Mouse (Mus musculus) hindbrain, embryonic 13.5 days (tissue): ENCODE data around the gene Mtx1. TPM values are rescaled to one million over a fixed set of nuclear protein-coding genes. Genes with fewer than 3 reads are reported as not detected.
"Not testable (repeated sequence)": the region's sequence is repeated elsewhere in the genome, so short reads cannot be mapped to it uniquely, and the experiment has no call there.

Experiments used
- ATAC-seq: fragments of 200-750 bp; cut with Nextera tagmentation; 2 replicates; pipeline ENCODE4 v1.8.0; 2017; ENCODE audit warnings: moderate TSS enrichment; ENCODE audit not compliant: low FRiP score
- H3K27ac ChIP-seq: fragments of 300-500 bp; sonication (generic); 2 replicates; pipeline ENCODE4 v1.5.1; 2015; ENCODE audit warnings: inconsistent platforms, mild to moderate bottlenecking, moderate library complexity
- H3K27me3 ChIP-seq: fragments of 300-500 bp; sonication (generic); 2 replicates; pipeline ENCODE4 v1.6.1; 2015; ENCODE audit warnings: mild to moderate bottlenecking, inconsistent platforms
- H3K36me3 ChIP-seq: fragments of 300-500 bp; sonication (generic); 2 replicates; pipeline ENCODE4 v1.6.1; 2015; ENCODE audit warnings: mild to moderate bottlenecking, inconsistent platforms
- H3K4me1 ChIP-seq: fragments of 300-500 bp; sonication (generic); replicated peaks from 2 replicates; pipeline ENCODE4 v1.6.1; 2015; ENCODE audit warnings: inconsistent platforms
- H3K4me2 ChIP-seq: fragments of 300-500 bp; sonication (generic); 2 replicates; pipeline ENCODE4 v1.6.1; 2015; ENCODE audit warnings: inconsistent platforms, mild to moderate bottlenecking, moderate library complexity
- H3K4me3 ChIP-seq: fragments of 300-500 bp; sonication (generic); 2 replicates; pipeline ENCODE4 v1.5.1; 2015; ENCODE audit warnings: mild to moderate bottlenecking, inconsistent platforms
- H3K9ac ChIP-seq: fragments of 300-500 bp; sonication (generic); 2 replicates; pipeline ENCODE4 v1.6.1; 2015; ENCODE audit warnings: mild to moderate bottlenecking, inconsistent platforms
- H3K9me3 ChIP-seq: fragments of 300-500 bp; sonication (generic); 2 replicates; pipeline ENCODE4 v1.6.1; 2016; ENCODE audit warnings: inconsistent platforms
- WGBS: fragments of 180-500 bp; shearing (Covaris S2); methylation state at CpG from one replicate; pipeline ENCODE4 v1.1.7; 2015; 5-methylcytosine and 5-hydroxymethylcytosine counted together
- polyA plus RNA-seq: library from polyadenylated mRNA; unstranded; fragments of >200 nt; fragmentation: Nextera tagmentation; extraction: Ambion mirVana; gene quantifications from 2 replicates; pipeline ENCODE4 v1.2.1, GENCODE M21; 2015

Gene Mtx1
- polyA plus RNA-seq, 1 experiment from 2014 or later: 161 TPM

DNA sequence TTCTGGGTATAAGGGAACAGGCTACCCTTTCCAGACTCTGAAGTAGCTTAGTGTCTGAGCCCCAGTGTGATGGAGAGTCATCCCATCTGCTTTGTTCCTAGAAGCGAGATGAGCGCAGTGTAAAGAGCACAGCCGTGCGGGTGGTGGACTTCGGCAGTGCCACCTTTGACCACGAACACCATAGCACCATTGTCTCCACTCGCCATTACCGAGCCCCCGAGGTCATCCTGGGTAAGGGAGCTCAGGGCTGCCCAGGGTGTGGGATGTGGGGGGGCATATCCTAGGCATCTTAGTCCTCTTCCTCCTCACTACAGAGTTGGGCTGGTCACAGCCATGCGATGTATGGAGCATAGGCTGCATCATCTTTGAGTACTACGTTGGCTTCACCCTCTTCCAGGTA, 52.0 kb downstream of the Mtx1 start:
- 94% methylated on average over 11 of the region's 11 CpGs for WGBS
- Histone ChIP-seq H3K4me1 (peaks cover 18% of the 10 kb centered on the region), H3K4me2 (no peak overlapping the region), H3K4me3 (no peak overlapping the region), H3K27me3 (no peaks in the 10 kb centered on the region), H3K9me3 (no peaks in the 10 kb centered on the region), H3K27ac (no peak overlapping the region), H3K36me3 (peaks cover 75% of the 10 kb centered on the region), H3K9ac (0 out of 2 replicates have a peak overlapping the region, but pooled peaks have one; percentile 8)
- ATAC-seq: no peak

DNA sequence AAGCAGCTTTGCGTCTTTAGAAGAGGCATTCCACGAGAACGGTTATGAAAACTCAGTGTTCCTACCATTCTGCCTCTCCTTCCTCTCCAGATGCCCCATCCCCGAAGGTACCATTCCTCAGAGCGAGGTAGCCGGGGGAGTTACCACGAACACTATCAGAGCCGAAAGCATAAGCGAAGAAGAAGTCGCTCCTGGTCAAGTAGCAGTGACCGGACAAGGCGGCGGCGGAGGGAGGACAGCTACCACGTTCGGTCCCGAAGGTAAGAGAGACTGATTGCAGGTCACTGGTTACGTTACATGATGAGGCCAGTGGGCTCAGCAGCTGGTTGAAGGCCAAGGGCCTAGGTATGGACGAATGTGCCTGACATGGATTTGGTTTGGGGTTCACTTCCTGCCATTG, 59.9 kb downstream of the Mtx1 start:
- 95% methylated on average over 19 of the region's 19 CpGs for WGBS
- H3K27me3 ChIP-seq: no peaks in the 10 kb centered on the region
- ATAC-seq: no peak
- no peak overlapping the region for H3K4me3 ChIP-seq
- H3K27ac ChIP-seq: no peak overlapping the region
- no peak overlapping the region for H3K4me2 ChIP-seq
- H3K36me3 ChIP-seq: peaks cover 47% of the 10 kb centered on the region
- H3K4me1 ChIP-seq: peaks cover 27% of the 10 kb centered on the region
- no peaks in the 10 kb centered on the region for H3K9me3 ChIP-seq
- H3K9ac ChIP-seq: 0 out of 2 replicates have a peak overlapping the region, but pooled peaks have one; percentile 96

DNA sequence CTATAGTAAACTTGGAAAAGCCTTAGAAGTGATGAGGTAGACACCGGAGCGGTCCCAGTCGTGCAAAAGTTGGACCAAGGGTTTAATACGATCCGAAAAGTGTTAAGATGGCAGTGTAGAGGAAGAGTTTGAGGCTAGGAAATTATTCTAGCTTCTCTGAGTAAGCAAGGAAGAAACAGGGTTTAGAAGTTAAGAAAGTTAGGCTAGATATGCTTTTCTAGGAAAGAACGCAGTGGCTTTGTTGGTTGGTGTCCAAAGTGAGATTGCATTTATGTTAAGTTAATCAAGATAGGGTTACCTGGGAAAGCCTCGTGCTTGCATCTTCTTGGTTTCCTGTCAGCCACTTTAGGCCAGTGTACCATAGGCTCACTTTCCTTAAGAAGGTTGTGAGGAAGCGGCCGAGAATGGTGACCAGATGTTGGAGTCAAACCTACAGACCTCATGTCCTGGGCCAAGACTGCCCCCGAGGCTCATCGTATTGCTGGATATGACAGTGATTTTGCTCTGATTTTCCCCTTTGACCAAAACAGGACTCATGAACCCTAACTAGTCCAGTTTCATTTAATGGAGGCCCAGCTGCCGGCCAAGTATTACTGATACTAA, 61.5 kb downstream of the Mtx1 start:
- H3K9me3 ChIP-seq: no peaks in the 10 kb centered on the region
- peaks cover 28% of the 10 kb centered on the region for H3K4me1 ChIP-seq
- H3K36me3 ChIP-seq: peaks cover 33% of the 10 kb centered on the region
- peak overlapping the region; percentile 83 for H3K4me3 ChIP-seq
- no peaks in the 10 kb centered on the region for H3K27me3 ChIP-seq
- 30% methylated on average over 12 of the region's 12 CpGs for WGBS
- H3K27ac ChIP-seq: peak overlapping the region; percentile 95
- peak overlapping the region; percentile 96 for H3K9ac ChIP-seq
- ATAC-seq: no peak; the same call in 1 of the 2 replicates
- H3K4me2 ChIP-seq: peak overlapping the region; percentile 66

DNA sequence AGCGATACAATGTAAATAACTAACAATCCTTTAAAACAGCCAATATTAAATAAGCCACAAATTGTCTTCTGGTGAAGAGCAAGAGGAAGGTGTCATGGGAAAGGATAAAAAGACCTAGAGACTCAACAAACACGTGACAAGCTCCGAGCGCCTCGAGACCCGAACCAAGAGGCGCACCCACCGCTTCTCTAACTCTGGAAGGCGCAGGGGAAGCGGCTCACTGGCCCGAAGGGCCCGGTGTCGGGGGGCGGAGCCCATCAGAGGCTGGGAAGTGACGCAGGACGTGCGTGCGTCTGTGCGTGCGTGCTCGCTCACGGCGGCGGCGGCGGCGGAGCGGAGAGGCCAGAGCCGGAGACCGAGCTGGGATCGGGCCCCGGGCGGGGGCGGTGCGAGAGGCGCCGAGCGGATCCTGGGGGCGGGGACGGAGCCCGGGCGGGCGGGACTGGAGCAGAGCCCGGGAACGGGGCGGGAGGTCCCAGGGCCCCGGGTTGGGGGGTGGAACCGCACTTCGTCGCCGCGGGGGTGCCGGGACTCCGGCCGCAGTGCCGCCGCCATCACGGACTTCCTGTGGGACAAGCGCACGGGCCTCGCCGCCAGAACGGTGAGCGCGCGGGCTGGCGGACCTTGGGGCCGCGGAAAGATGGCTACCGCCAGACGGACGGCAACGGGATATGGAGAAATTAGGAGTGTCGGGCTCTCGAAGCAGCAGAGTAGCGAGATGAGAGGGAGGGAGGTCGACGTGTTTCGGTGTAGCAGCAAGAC, 62.2 kb downstream of the Mtx1 start, which contains the start of gene Clk2:
Gene Clk2 (plus strand): TSS at position 290 of the 762 bp plus-strand sequence.
- Histone ChIP-seq H3K4me3 (peak within 1 kb of the TSS; percentile 83), H3K27ac (peak within 1 kb of the TSS; percentile 95), H3K4me1 (peaks cover 35% of the 10 kb centered on the region), H3K27me3 (no peaks in the 10 kb centered on the region), H3K9me3 (no peaks in the 10 kb centered on the region), H3K9ac (peak within 1 kb of the TSS; percentile 96), H3K4me2 (peak within 1 kb of the TSS; percentile 66), H3K36me3 (peaks cover 26% of the 10 kb centered on the region)
- peak; percentile 95 for ATAC-seq
- WGBS: under 1% methylated on average over 73 of the region's 79 CpGs

DNA sequence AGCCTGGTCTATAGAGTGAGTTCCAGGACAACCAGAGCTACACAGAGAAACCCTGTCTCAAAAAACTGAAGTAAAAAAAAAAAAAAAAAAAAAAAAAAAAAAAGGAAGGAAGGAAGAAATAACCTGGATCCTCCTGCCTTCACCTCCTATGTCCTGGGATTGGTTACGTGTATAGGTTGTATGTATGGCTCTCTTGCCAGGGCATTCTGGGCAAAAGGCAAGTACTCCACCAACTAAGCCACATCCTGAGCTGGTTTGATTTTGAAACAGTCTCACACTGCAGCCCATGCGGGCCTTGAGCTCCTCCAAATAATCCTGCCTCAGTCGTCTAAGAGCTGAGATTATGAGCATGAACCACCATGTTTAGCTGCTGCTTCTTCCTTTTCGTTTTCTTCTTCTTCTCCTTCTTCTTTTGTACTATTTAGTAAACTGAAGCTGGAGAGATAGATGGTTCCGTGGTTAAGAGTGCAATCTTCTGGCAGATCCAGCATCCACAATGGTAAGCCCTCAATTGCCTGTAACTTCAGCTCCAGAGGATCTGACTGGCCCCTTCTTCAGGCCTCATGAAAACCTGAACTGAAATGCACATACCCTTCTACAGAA, 63.1 kb downstream of the Mtx1 start:
- Histone ChIP-seq H3K9ac (peak overlapping the region; percentile 96), H3K36me3 (peaks cover 17% of the 10 kb centered on the region), H3K4me1 (peaks cover 44% of the 10 kb centered on the region), H3K9me3 (no peaks in the 10 kb centered on the region), H3K27me3 (no peaks in the 10 kb centered on the region), H3K4me2 (peak overlapping the region; percentile 66), H3K27ac (peak overlapping the region; percentile 95), H3K4me3 (peak overlapping the region; percentile 83)
- WGBS: 80% methylated on average over 5 of the region's 5 CpGs
- ATAC-seq: no peak

DNA sequence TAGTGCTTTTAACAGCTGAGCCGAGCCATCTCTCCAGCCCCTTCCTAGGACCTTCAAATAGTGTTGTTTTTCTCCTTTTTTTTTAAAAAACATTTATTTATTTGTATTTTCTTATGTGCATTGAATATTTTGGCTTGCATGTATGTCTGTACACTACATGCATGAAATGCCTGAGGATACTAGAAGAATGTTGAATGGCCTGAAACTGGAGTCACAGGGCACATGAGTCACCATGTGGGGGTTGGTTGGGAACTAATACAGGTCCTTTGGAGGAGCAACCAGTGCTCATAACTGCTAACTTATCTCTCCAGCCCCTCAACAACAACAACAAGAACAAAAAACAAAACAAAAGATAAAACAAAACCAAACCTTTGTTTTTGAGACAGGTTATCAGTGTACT, 63.8 kb downstream of the Mtx1 start:
- Histone ChIP-seq H3K27me3 (no peaks in the 10 kb centered on the region), H3K27ac (no peak overlapping the region), H3K4me2 (no peak overlapping the region), H3K4me1 (peaks cover 50% of the 10 kb centered on the region), H3K4me3 (no peak overlapping the region), H3K9ac (no peak overlapping the region), H3K9me3 (no peaks in the 10 kb centered on the region), H3K36me3 (peaks cover 11% of the 10 kb centered on the region)
- no peak for ATAC-seq
- 79% methylated on average over 1 of the region's 1 CpGs for WGBS

DNA sequence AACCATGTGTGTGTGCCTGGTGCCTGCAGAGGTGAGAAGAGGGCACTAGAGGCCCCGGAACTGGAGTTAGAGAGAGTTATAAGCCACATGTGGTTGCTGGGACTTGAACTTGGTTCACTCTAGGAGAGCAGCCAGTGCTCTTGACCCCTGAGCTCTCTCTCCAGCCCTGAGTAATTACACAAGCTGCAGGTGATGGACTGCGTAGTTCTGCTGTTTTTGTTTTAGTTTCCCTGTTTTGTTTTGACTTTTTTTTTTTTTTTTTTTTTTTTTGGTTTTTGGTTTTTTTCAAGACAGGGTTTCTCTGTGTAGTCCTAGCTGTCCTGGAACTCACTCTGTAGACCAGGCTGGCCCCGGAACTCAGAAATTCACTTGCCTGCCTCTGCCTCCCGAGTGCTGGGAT, 65.1 kb downstream of the Mtx1 start:
- no peak for ATAC-seq
- WGBS: 80% methylated on average over 4 of the region's 4 CpGs
- H3K9me3 ChIP-seq: no peaks in the 10 kb centered on the region
- H3K4me2 ChIP-seq: no peak overlapping the region
- H3K27ac ChIP-seq: no peak overlapping the region
- H3K27me3 ChIP-seq: no peaks in the 10 kb centered on the region
- H3K9ac ChIP-seq: no peak overlapping the region
- H3K4me3 ChIP-seq: no peak overlapping the region
- H3K36me3 ChIP-seq: peaks cover under 1% of the 10 kb centered on the region; the same call in 1 of the 2 replicates
- peaks cover 57% of the 10 kb centered on the region for H3K4me1 ChIP-seq

DNA sequence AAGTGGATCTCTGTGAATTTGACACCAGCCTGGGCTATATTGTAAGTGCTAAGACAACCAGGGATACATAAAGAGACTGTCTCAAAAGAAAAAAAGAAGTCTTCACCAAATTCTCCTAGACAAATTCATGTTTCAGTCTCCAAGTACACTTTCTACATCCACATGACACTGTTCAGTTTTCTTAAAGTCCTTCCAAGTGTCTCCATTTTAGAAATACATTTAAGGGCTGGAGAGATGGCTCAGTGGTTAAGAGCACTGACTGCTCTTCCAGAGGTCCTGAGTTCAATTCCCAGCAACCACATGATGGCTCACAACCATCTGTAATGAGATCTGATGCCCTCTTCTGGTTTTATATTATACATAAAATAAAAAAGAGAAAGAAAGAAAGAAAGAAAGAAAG, 65.7 kb downstream of the Mtx1 start:
- H3K27ac ChIP-seq, ATAC-seq, H3K27me3 ChIP-seq, H3K4me2 ChIP-seq, H3K36me3 ChIP-seq, H3K9ac ChIP-seq, H3K4me3 ChIP-seq, H3K9me3 ChIP-seq: not testable (repeated sequence)
- peaks cover 52% of the 10 kb centered on the region for H3K4me1 ChIP-seq

DNA sequence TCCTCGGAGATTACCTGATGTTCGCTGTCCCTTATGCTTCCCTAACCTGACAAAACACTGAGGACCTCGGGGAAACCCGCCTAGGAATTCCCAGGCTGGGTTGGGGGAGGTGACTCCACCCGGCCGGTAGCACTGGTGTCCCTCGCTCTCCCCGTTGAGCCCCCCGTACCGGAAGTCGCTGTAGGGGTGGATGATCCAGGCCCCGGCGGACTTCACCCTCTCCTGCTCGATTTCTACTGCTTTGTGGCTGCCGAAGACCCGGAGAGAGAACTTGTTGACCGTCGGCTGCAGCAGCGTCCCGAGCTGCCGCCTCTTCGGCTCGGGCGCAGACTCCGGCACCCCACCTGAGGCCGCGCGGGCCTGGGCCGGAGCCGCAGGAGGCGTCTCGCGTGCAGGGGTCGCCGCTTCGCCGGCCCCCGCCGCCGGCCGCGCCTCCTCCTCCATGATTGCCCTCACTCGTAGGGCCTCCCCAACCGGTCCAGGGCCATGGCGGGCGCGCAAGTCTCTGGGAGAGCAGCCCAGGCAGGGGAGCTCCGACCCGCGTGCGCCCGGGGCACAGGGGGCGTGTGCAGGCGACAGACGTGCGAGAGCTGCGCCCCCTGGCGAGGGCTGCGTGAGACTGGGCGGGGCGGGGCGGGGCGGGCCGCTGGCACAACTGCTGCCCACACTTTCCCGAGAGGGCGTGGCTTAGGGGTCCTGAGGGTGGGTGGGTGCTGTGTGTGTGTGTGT, 67.1 kb downstream of the Mtx1 start, which contains the start of gene Hcn3:
Gene Hcn3 (minus strand): TSS at position 581 of the 729 bp plus-strand sequence.
- Histone ChIP-seq H3K4me2 (peak within 1 kb of the TSS; percentile 89), H3K4me1 (peaks cover 41% of the 10 kb centered on the region)

DNA sequence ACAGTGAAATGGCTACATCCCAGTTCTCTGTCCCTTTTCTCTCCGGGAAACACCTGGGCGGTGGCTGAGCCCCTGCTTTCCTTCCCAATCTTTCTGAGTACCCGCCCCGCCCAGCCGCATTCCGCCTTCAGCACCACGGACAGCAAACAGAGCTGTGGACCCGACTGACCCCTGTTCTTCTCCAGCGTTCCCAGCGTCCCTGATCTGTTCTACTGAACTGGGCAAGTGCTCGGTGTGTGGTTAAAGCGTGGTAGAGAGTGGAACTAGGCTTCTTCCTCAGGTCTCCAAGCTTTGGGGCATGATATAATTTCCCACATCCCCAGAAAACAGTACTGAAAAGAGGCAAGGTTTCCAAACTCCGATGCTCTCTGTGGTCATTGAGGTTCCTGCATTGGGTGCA, 67.7 kb downstream of the Mtx1 start:
- peak overlapping the region; percentile 82 for H3K4me3 ChIP-seq
- WGBS: 2% methylated on average over 13 of the region's 13 CpGs
- H3K9ac ChIP-seq: peak overlapping the region; percentile 91
- peaks cover 39% of the 10 kb centered on the region for H3K4me1 ChIP-seq
- peak overlapping the region; percentile 60 for H3K27ac ChIP-seq
- H3K9me3 ChIP-seq: no peaks in the 10 kb centered on the region
- peak overlapping the region; percentile 89 for H3K4me2 ChIP-seq
- H3K36me3 ChIP-seq: no peaks in the 10 kb centered on the region
- no peaks in the 10 kb centered on the region for H3K27me3 ChIP-seq
- ATAC-seq: no peak

More for the DNA sequence above, 67.1 kb downstream of the Mtx1 start, which contains the start of gene Hcn3:
- Histone ChIP-seq H3K36me3 (no peaks in the 10 kb centered on the region), H3K9me3 (no peaks in the 10 kb centered on the region), H3K27me3 (no peaks in the 10 kb centered on the region), H3K4me3 (peak within 1 kb of the TSS; percentile 82), H3K27ac (peak within 1 kb of the TSS; percentile 75), H3K9ac (peak within 1 kb of the TSS; percentile 91)
- WGBS: under 1% methylated on average over 64 of the region's 66 CpGs
- ATAC-seq: peak; percentile 82
